Mouse (Mus musculus) thymus, adult 2 months (tissue): Measurements from ENCODE around the gene Gm28035.

ENCODE experiments used
- CTCF ChIP-seq: fragments of 200-500 bp; IDR thresholded peaks from 2 replicates; pipeline ENCODE4 v1.5.1; 2012; ENCODE audit warnings: mild to moderate bottlenecking, control low read depth, low read length, moderate library complexity, borderline replicate concordance; ENCODE audit not compliant: control insufficient read depth, poor library complexity, insufficient read depth; ENCODE audit errors: extremely low read depth
- POLR2A ChIP-seq: fragments of 200-500 bp; IDR thresholded peaks from 2 replicates; pipeline ENCODE4 v1.6.1; 2012; ENCODE audit warnings: mild to moderate bottlenecking, low read length, control low read depth, moderate library complexity; ENCODE audit not compliant: control insufficient read depth, poor library complexity, insufficient read depth; ENCODE audit errors: extremely low read depth

GRCm38 (mm10) chr2:30244595-30245178 lies 4.3 kb downstream of the Gm28035 start:
- TF ChIP-seq POLR2A (no peak), CTCF (no peak)
